Mouse (Mus musculus) induced T-regulatory cell, adult 2 months (primary cell): ENCODE measurements around the gene Cypt14.
"Not testable (repeated sequence)": the region's sequence is repeated elsewhere in the genome, so short reads cannot be mapped to it uniquely, and the experiment has no call there.

Source experiments
- DNase-seq: peaks from one replicate; pipeline ENCODE4 v3.0.0-alpha.2; 2012; ENCODE audit warnings: low read depth

Gene Cypt14

DNA sequence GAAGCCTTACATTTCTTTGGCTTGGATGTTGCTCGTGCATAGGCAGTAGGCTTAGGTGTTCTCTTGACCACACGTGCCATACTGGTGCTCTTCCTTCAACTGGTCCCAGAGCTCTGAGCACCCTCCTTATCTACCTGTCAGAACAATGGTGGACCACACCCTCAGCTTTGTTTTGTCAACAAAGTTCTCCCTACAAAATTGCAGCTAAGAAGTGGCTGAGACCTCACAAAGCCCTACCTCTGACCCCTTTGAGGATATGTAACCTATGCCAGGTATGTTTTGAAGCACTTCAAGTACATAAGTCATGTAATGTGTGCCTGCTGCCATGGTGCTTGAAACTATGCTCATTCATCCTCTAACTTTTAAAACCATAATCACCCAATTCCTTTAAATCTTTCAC, at the start of gene Cypt14:
Gene Cypt14, minus strand, starts transcription at position 101 of the 400 bp plus-strand sequence.
- not testable (repeated sequence) for DNase-seq
